Mouse (Mus musculus): ENCODE data around the gene Cpz. TPM values are rescaled to one million over a fixed set of nuclear protein-coding genes. Genes with fewer than 3 reads are reported as not detected.
A peak's percentile ranks its signal among the peaks of the same experiment; 100 is the strongest.

The Cpz gene
- polyA plus RNA-seq, 1 experiment from 2014 or later = 2.8 TPM

DNA sequence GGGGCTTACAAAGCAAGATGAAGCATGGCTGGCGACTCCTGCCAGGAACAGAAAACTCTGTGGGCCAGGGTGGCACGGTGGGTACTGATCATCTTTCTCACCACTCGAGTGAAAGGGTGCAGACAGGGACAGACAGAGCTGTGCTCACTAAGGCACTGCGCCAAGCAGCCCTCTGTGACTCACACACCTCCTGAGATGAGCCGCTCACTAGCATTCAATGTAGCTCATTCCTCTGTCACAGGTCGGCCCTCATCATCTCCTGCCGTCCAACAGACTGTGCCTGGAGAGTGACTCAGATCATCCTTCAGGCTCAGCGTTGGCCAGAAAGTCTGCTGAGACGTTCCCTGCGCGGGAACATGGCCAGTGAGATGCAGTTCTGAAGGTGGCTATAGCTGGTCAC lies 8.7 kb downstream of the Cpz start:
- no peaks in the 10 kb centered on the region for H3K36me3 ChIP-seq
- no peak for ATAC-seq (ENCODE audit: low FRiP score)

GRCm38 (mm10) chr5:35510589-35510988 lies 14.9 kb downstream of the Cpz start:
- no peak overlapping the region for H3K4me3 ChIP-seq (replicated peaks)
- 31% methylated on average over 5 of the region's 5 CpGs for WGBS
- no peak overlapping the region for H3K9ac ChIP-seq (replicated peaks)
- H3K4me2 ChIP-seq = no peak overlapping the region
- H3K4me1 ChIP-seq = no peaks in the 10 kb centered on the region
- ATAC-seq (ENCODE audit: low FRiP score) = no peak
- H3K9me3 ChIP-seq (replicated peaks) = no peaks in the 10 kb centered on the region
- H3K27ac ChIP-seq (replicated peaks) = no peak overlapping the region
- H3K27me3 ChIP-seq (replicated peaks) = peaks cover 12% of the 10 kb centered on the region
- no peaks in the 10 kb centered on the region for H3K36me3 ChIP-seq

More for the DNA sequence above, 8.7 kb downstream of the Cpz start:
- Histone ChIP-seq H3K9me3 (replicated peaks) (no peaks in the 10 kb centered on the region), H3K27ac (replicated peaks) (no peak overlapping the region), H3K9ac (replicated peaks) (no peak overlapping the region), H3K4me2 (no peak overlapping the region), H3K27me3 (replicated peaks) (peaks cover 14% of the 10 kb centered on the region), H3K4me3 (replicated peaks) (no peak overlapping the region), H3K4me1 (no peaks in the 10 kb centered on the region)
- WGBS = 84% methylated on average over 11 of the region's 11 CpGs

- no peaks in the 10 kb centered on the region for H3K9me3 ChIP-seq (replicated peaks)
- H3K27me3 ChIP-seq (replicated peaks) = peaks cover 7% of the 10 kb centered on the region; the same call in 1 of the 2 replicates
- 69% methylated on average over 7 of the region's 7 CpGs for WGBS
- H3K9ac ChIP-seq (replicated peaks) = no peak overlapping the region
- no peak overlapping the region for H3K27ac ChIP-seq (replicated peaks)
- no peak overlapping the region for H3K4me2 ChIP-seq
- no peaks in the 10 kb centered on the region for H3K36me3 ChIP-seq
- no peak for ATAC-seq (ENCODE audit: low FRiP score)
- no peak overlapping the region for H3K4me3 ChIP-seq (replicated peaks)
- no peaks in the 10 kb centered on the region for H3K4me1 ChIP-seq
Measured at GRCm38 (mm10) chr5:35505016-35505415, 20.5 kb downstream of the Cpz start.

GRCm38 (mm10) chr5:35497344-35497743 lies 28.2 kb downstream of the Cpz start:
- H3K4me3 ChIP-seq (replicated peaks) = no peak overlapping the region
- no peak overlapping the region for H3K4me2 ChIP-seq
- no peaks in the 10 kb centered on the region for H3K4me1 ChIP-seq
- H3K36me3 ChIP-seq = no peaks in the 10 kb centered on the region
- no peaks in the 10 kb centered on the region for H3K9me3 ChIP-seq (replicated peaks)
- no peak for ATAC-seq (ENCODE audit: low FRiP score)
- H3K27me3 ChIP-seq (replicated peaks) = no peaks in the 10 kb centered on the region
- 44% methylated on average over 7 of the region's 7 CpGs for WGBS
- H3K27ac ChIP-seq (replicated peaks) = no peak overlapping the region
- H3K9ac ChIP-seq (replicated peaks) = no peak overlapping the region

GRCm38 (mm10) chr5:35495989-35496388 lies 29.5 kb downstream of the Cpz start:
- H3K4me1 ChIP-seq = no peaks in the 10 kb centered on the region
- H3K27ac ChIP-seq (replicated peaks) = no peak overlapping the region
- H3K4me3 ChIP-seq (replicated peaks) = no peak overlapping the region
- no peak overlapping the region for H3K4me2 ChIP-seq
- ATAC-seq (ENCODE audit: low FRiP score) = no peak
- no peaks in the 10 kb centered on the region for H3K27me3 ChIP-seq (replicated peaks)
- 28% methylated on average over 5 of the region's 5 CpGs for WGBS
- H3K9ac ChIP-seq (replicated peaks) = no peak overlapping the region
- no peaks in the 10 kb centered on the region for H3K9me3 ChIP-seq (replicated peaks)
- H3K36me3 ChIP-seq = no peaks in the 10 kb centered on the region

- no peak for ATAC-seq (ENCODE audit: low FRiP score)
- Histone ChIP-seq H3K4me3 (replicated peaks) (no peak overlapping the region), H3K36me3 (no peaks in the 10 kb centered on the region), H3K9ac (replicated peaks) (no peak overlapping the region), H3K9me3 (replicated peaks) (no peaks in the 10 kb centered on the region), H3K4me2 (no peak overlapping the region), H3K27ac (replicated peaks) (no peak overlapping the region), H3K4me1 (no peaks in the 10 kb centered on the region), H3K27me3 (replicated peaks) (no peaks in the 10 kb centered on the region)
- 48% methylated on average over 8 of the region's 8 CpGs for WGBS
Measured at GRCm38 (mm10) chr5:35494773-35495390, 30.6 kb downstream of the Cpz start.

DNA sequence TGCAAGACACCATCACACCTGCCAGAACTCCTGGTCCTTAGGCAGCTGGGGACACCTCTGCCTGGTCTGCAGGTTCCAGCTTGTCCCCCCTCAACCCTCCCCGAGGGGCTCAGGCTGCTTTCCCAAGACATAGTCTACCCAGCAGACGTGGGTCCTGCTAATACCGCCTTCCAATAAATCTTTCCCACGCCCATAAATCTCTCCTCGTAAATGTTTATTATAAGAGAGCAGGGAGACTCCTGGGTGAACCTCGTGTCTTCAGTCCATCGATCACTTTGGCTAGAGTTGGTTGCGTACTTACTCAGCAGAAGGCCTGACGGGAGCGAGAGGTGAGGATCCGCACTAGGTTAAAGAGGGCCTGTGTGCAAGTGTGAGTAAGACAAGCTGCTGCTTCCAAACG lies 31.7 kb downstream of the Cpz start:
- no peak overlapping the region for H3K27ac ChIP-seq (replicated peaks)
- H3K9me3 ChIP-seq (replicated peaks) = no peaks in the 10 kb centered on the region
- no peaks in the 10 kb centered on the region for H3K27me3 ChIP-seq (replicated peaks)
- H3K36me3 ChIP-seq = no peaks in the 10 kb centered on the region
- WGBS = 56% methylated on average over 12 of the region's 12 CpGs
- H3K9ac ChIP-seq (replicated peaks) = no peak overlapping the region
- no peak overlapping the region for H3K4me3 ChIP-seq (replicated peaks)
- no peak for ATAC-seq (ENCODE audit: low FRiP score)
- H3K4me1 ChIP-seq = 0 out of 2 replicates have a peak, but pooled peaks cover 6% of the 10 kb centered on the region
- H3K4me2 ChIP-seq = no peak overlapping the region

DNA sequence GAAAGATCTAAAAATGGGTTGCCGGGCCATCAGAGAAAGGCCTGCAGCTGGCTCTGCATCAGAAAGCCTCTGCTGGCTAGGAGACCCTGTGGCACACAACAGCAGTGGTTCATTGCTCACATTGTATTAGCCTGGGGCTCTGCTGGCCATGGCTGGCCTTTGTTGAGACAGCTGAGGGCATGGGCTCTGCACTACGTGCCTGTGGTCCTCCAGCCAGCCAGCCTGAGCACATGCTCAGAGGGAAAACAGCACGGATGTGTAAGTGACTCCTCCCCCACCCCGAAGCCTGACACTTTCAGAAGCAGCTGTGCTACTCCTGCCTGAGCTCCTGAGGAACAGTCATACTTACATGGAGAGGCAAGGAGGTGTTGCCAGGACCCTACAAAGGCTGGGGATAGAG lies 46.0 kb downstream of the Cpz start:
- 42% methylated on average over 4 of the region's 4 CpGs for WGBS
- no peaks in the 10 kb centered on the region for H3K9me3 ChIP-seq (replicated peaks)
- no peak for ATAC-seq (ENCODE audit: low FRiP score)

GRCm38 (mm10) chr5:35475236-35475635 lies 50.3 kb downstream of the Cpz start:
- Histone ChIP-seq H3K9me3 (replicated peaks) (no peaks in the 10 kb centered on the region), H3K4me2 (no peak overlapping the region), H3K4me3 (replicated peaks) (no peak overlapping the region), H3K27ac (replicated peaks) (no peak overlapping the region), H3K36me3 (no peaks in the 10 kb centered on the region), H3K4me1 (no peaks in the 10 kb centered on the region), H3K27me3 (replicated peaks) (peaks cover 18% of the 10 kb centered on the region; the same call in 1 of the 2 replicates), H3K9ac (replicated peaks) (no peak overlapping the region)
- no peak for ATAC-seq (ENCODE audit: low FRiP score)
- 46% methylated on average over 6 of the region's 6 CpGs for WGBS

More for the DNA sequence above, 46.0 kb downstream of the Cpz start:
- Histone ChIP-seq H3K36me3 (no peaks in the 10 kb centered on the region), H3K4me1 (no peaks in the 10 kb centered on the region), H3K4me2 (no peak overlapping the region), H3K27me3 (replicated peaks) (peaks cover 17% of the 10 kb centered on the region; the same call in 1 of the 2 replicates), H3K9ac (replicated peaks) (no peak overlapping the region), H3K27ac (replicated peaks) (no peak overlapping the region), H3K4me3 (replicated peaks) (no peak overlapping the region)

DNA sequence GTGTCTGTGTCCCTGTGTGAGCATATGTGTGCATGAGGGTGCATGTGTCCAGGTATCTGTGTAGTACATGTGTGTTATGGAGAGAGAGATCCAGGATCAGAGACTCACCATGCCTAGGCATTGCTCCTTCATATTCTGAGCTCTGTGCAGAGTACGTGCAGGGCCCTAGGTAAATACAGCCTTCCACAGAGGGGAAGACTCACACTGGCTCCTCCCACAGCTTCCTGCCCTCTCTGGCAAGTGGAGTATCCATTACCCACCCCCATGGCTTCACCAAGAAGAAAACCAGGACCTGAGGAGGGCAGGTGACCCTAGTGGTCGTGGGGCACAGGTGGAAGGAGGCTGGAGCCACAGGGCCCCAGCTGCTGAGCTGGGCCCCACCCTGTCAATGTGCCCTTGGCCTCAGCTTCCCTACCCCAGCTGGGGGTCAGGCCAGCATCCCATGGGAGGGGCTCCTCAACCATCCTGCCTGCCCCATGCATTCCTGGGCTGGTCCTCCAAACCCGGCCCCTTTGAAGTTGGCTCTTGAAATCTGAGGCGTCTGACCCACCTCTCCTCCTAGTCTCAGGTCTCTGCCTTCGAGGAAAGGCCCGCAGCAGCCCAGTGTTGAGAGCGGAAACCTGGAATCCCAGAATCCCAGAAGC lies 54.5 kb downstream of the Cpz start:
- no peaks in the 10 kb centered on the region for H3K36me3 ChIP-seq
- no peaks in the 10 kb centered on the region for H3K9me3 ChIP-seq (replicated peaks)
- H3K27ac ChIP-seq (replicated peaks) = no peak overlapping the region
- ATAC-seq (ENCODE audit: low FRiP score) = no peak
- H3K27me3 ChIP-seq (replicated peaks) = peaks cover 25% of the 10 kb centered on the region; the same call in 1 of the 2 replicates
- no peak overlapping the region for H3K9ac ChIP-seq (replicated peaks)
- peaks cover 5% of the 10 kb centered on the region; the same call in 1 of the 2 replicates for H3K4me1 ChIP-seq
- no peak overlapping the region for H3K4me3 ChIP-seq (replicated peaks)
- WGBS = 31% methylated on average over 7 of the region's 7 CpGs
- no peak overlapping the region for H3K4me2 ChIP-seq

- no peaks in the 10 kb centered on the region for H3K36me3 ChIP-seq
- no peak for ATAC-seq (ENCODE audit: low FRiP score)
- H3K9me3 ChIP-seq (replicated peaks) = no peaks in the 10 kb centered on the region
- H3K27ac ChIP-seq (replicated peaks) = no peak overlapping the region
- peaks cover 33% of the 10 kb centered on the region for H3K27me3 ChIP-seq (replicated peaks)
- H3K4me1 ChIP-seq = peaks cover 5% of the 10 kb centered on the region; the same call in 1 of the 2 replicates
- H3K4me3 ChIP-seq (replicated peaks) = no peak overlapping the region
- peak overlapping the region; percentile 9; the same call in 1 of the 2 replicates for H3K4me2 ChIP-seq
- 57% methylated on average over 21 of the region's 21 CpGs for WGBS
- H3K9ac ChIP-seq (replicated peaks) = no peak overlapping the region
Measured at GRCm38 (mm10) chr5:35465966-35466635, 59.4 kb downstream of the Cpz start.

- Histone ChIP-seq H3K4me2 (no peak overlapping the region), H3K4me1 (peaks cover 5% of the 10 kb centered on the region; the same call in 1 of the 2 replicates), H3K9ac (replicated peaks) (no peak overlapping the region), H3K27ac (replicated peaks) (no peak overlapping the region), H3K4me3 (replicated peaks) (no peak overlapping the region), H3K36me3 (no peaks in the 10 kb centered on the region), H3K27me3 (replicated peaks) (peaks cover 23% of the 10 kb centered on the region), H3K9me3 (replicated peaks) (no peaks in the 10 kb centered on the region)
- no peak for ATAC-seq (ENCODE audit: low FRiP score)
- WGBS = 50% methylated on average over 8 of the region's 8 CpGs
Measured at GRCm38 (mm10) chr5:35462081-35462480, 63.4 kb downstream of the Cpz start.

All from neural tube, embryonic 15.5 days (tissue).